Mouse (Mus musculus) kidney, adult 18-20 months (tissue): ENCODE data around the gene Wdr59.

Source experiments
- DNase-seq: peaks from one replicate; pipeline ENCODE4 v3.0.0; 2021

The Wdr59 gene

GRCm38 (mm10) chr8:111521713-111522429, at the start of gene Wdr59:
Gene Wdr59 (minus strand): TSS chr8:111522092.
- DNase-seq = peak; percentile 95

- DNase-seq = no peak
Measured at GRCm38 (mm10) chr8:111571661-111572060, 49.8 kb upstream of the Wdr59 start.

- DNase-seq = no peak
Measured at GRCm38 (mm10) chr8:111570432-111570831, 48.5 kb upstream of the Wdr59 start.

GRCm38 (mm10) chr8:111569926-111570325, 48.0 kb upstream of the Wdr59 start:
- no peak for DNase-seq

- DNase-seq = no peak
Measured at GRCm38 (mm10) chr8:111568029-111568428, 46.1 kb upstream of the Wdr59 start.

GRCm38 (mm10) chr8:111567571-111567970, 45.7 kb upstream of the Wdr59 start:
- no peak for DNase-seq

- no peak for DNase-seq
Measured at GRCm38 (mm10) chr8:111566326-111566725, 44.4 kb upstream of the Wdr59 start.

- DNase-seq = no peak
Measured at GRCm38 (mm10) chr8:111565784-111566191, 43.9 kb upstream of the Wdr59 start.

GRCm38 (mm10) chr8:111564093-111564492, 42.2 kb upstream of the Wdr59 start:
- DNase-seq = no peak

GRCm38 (mm10) chr8:111563687-111564086, 41.8 kb upstream of the Wdr59 start:
- no peak for DNase-seq

GRCm38 (mm10) chr8:111563075-111563474, 41.2 kb upstream of the Wdr59 start:
- DNase-seq = no peak

- DNase-seq = no peak
Measured at GRCm38 (mm10) chr8:111562274-111562803, 40.4 kb upstream of the Wdr59 start.

- no peak for DNase-seq
Measured at GRCm38 (mm10) chr8:111561824-111562223, 39.9 kb upstream of the Wdr59 start.

- DNase-seq = no peak
Measured at GRCm38 (mm10) chr8:111551511-111552130, 29.7 kb upstream of the Wdr59 start.

- peak; percentile 10 for DNase-seq
Measured at GRCm38 (mm10) chr8:111550002-111550870, 28.3 kb upstream of the Wdr59 start.

GRCm38 (mm10) chr8:111548201-111548600, 26.3 kb upstream of the Wdr59 start:
- no peak for DNase-seq

- DNase-seq = no peak
Measured at GRCm38 (mm10) chr8:111547144-111547543, 25.3 kb upstream of the Wdr59 start.

- no peak for DNase-seq
Measured at GRCm38 (mm10) chr8:111545406-111546156, 23.7 kb upstream of the Wdr59 start.

- no peak for DNase-seq
Measured at GRCm38 (mm10) chr8:111543712-111544380, 22.0 kb upstream of the Wdr59 start.

GRCm38 (mm10) chr8:111539422-111540076, 17.7 kb upstream of the Wdr59 start:
- no peak for DNase-seq

GRCm38 (mm10) chr8:111538194-111538593, 16.3 kb upstream of the Wdr59 start:
- DNase-seq = peak; percentile 22
